Comparison of ENCODE assay signal across 21 mouse cellular contexts in the genomic region with DNA sequence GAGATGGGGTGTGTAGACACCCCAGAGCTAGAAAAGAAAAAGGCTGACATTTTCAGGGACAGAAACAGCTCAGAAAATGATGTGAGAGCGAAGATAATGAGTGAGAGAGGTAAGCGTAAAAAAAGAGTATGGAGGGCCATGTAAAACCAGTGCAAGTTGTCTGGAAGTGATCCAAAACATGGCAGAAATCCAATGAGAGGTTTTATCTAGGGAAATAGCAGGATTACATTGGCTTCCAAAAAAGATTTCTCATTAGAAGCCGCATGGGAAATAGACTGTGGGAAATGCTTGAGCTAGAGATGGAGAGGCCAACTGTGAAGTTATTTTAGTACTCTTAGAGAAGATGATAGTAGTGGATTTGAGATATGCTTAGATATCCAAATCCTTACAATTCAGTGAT. TPM values are rescaled to one million over a fixed set of nuclear protein-coding genes. Genes with fewer than 3 reads are reported as not detected.
A peak's percentile ranks its signal among the peaks of the same experiment; 100 is the strongest.
DNase-seq lines count a peak whose midpoint lies in the region; ATAC-seq and TF ChIP-seq lines count a peak whose summit lies in the region.
"Had no signal": no experiment of that assay in that cellular context is flagged by ENCODE, and none has a peak within 500 bp of the region (broad histone marks: within the 10 kb centered on the region; RNA-seq: fewer than 3 reads in every experiment).

No protein-coding gene starts in this region.

- no peak for TF ChIP-seq CTCF in heart, adult 2 months (IDR thresholded peaks at IDR 0.05)
- TF ChIP-seq CTCF in layer of hippocampus, adult 2 months (conservative IDR thresholded peaks at IDR 0.05) = no peak

- no peak overlapping the region for H3K9ac ChIP-seq in embryonic facial prominence, embryonic 14.5 days (ENCODE audit: low read depth, low read length)
- no peak overlapping the region for H3K9ac ChIP-seq in heart, adult 2 months (ENCODE audit: low read depth, low read length)
- H3K9ac ChIP-seq in heart, embryonic 12.5 days = no peak overlapping the region
- H3K9ac ChIP-seq: forebrain, postnatal 0 days; hindbrain, embryonic 12.5 days had no signal

- no peak overlapping the region for H3K27ac ChIP-seq in embryonic facial prominence, embryonic 14.5 days (replicated peaks; ENCODE audit: low read depth, low read length)
- no peak overlapping the region for H3K27ac ChIP-seq in embryonic facial prominence, embryonic 10.5 days (replicated peaks)
- H3K27ac ChIP-seq in heart, adult 2 months = peak overlapping the region; percentile 21
- no peak overlapping the region for H3K27ac ChIP-seq in heart, embryonic 12.5 days (ENCODE audit: poor library complexity, severe bottlenecking)
- peak overlapping the region; percentile 59; the same call in 1 of the 2 replicates for H3K27ac ChIP-seq in layer of hippocampus, adult 2 months
- H3K27ac ChIP-seq: hindbrain, embryonic 12.5 days had no signal

- no peaks in the 10 kb centered on the region for H3K27me3 ChIP-seq in embryonic facial prominence, embryonic 14.5 days (replicated peaks; ENCODE audit: control insufficient read depth, insufficient read depth, low read length)
- H3K27me3 ChIP-seq in embryonic facial prominence, embryonic 10.5 days (replicated peaks; ENCODE audit: low read depth, poor library complexity, severe bottlenecking) = no peaks in the 10 kb centered on the region
- no peaks in the 10 kb centered on the region for H3K27me3 ChIP-seq in heart, adult 2 months (ENCODE audit: control insufficient read depth, insufficient read depth, low read length)
- no peaks in the 10 kb centered on the region for H3K27me3 ChIP-seq in heart, embryonic 12.5 days (replicated peaks)
- H3K27me3 ChIP-seq: hindbrain, embryonic 12.5 days had no signal

- H3K4me2 ChIP-seq in embryonic facial prominence, embryonic 14.5 days (ENCODE audit: low read depth, low read length) = no peak overlapping the region
- no peak overlapping the region for H3K4me2 ChIP-seq in heart, embryonic 12.5 days
- H3K4me2 ChIP-seq: hindbrain, embryonic 12.5 days had no signal

- DNase-seq in embryonic facial prominence, embryonic 14.5 days (ENCODE audit: low spot score) = peak; percentile 2
- DNase-seq in embryonic facial prominence, embryonic 10.5 days (ENCODE audit: low spot score) = no peak
- no peak for DNase-seq in heart, adult 2 months
- DNase-seq in layer of hippocampus, adult 2 months (ENCODE audit: low spot score in 2 of 2) = no peak
- no peak for DNase-seq in layer of hippocampus, postnatal 25 days (ENCODE audit: extremely low spot score in 1 of 2, low spot score in 1 of 2)
- peak; percentile 25 to 36 for DNase-seq in heart, postnatal 10 days
- DNase-seq: adrenal gland, postnatal 14 days; B cell, adult 2 months; cerebellum, adult 2 months; forebrain, postnatal 0 days; gastrocnemius, adult 2 months; gastrocnemius, postnatal 25 days; kidney, adult 8-10 months had no signal

- no peak for TF ChIP-seq EP300 in heart, adult 2 months (IDR thresholded peaks at IDR 0.05; ENCODE audit: insufficient read depth, low read depth, low read length)

- H3K79me2 ChIP-seq in heart, adult 2 months (replicated peaks; ENCODE audit: control insufficient read depth, insufficient read depth, low read length) = no peaks in the 10 kb centered on the region; the same call in 1 of the 2 replicates

- no peak for ATAC-seq in embryonic facial prominence, embryonic 14.5 days (ENCODE audit: low read depth)
- ATAC-seq in heart, embryonic 12.5 days (ENCODE audit: insufficient number of reproducible peaks, low FRiP score) = no peak
- ATAC-seq in frontal cortex, adult (ENCODE audit: low TSS enrichment) = no peak
- ATAC-seq: CD4-positive, CD25-positive, alpha-beta regulatory T cell, adult 4 months; forebrain, postnatal 0 days; hindbrain, embryonic 16.5 days; inflammation-experienced regulatory T-cells, adult 6 months; intestine, postnatal 0 days had no signal

- H3K4me3 ChIP-seq in embryonic facial prominence, embryonic 14.5 days (ENCODE audit: low read depth, low read length) = no peak overlapping the region
- no peak overlapping the region for H3K4me3 ChIP-seq in embryonic facial prominence, embryonic 10.5 days
- H3K4me3 ChIP-seq in heart, adult 2 months = no peak overlapping the region
- H3K4me3 ChIP-seq in heart, embryonic 12.5 days = no peak overlapping the region
- no peak overlapping the region for H3K4me3 ChIP-seq in layer of hippocampus, adult 2 months
- H3K4me3 ChIP-seq: gastrocnemius, adult 2 months; hindbrain, embryonic 12.5 days had no signal

- peaks cover 7% of the 10 kb centered on the region for H3K4me1 ChIP-seq in embryonic facial prominence, embryonic 14.5 days (ENCODE audit: control insufficient read depth, insufficient read depth, low read length)
- H3K4me1 ChIP-seq in embryonic facial prominence, embryonic 10.5 days = peaks cover 14% of the 10 kb centered on the region
- H3K4me1 ChIP-seq in heart, adult 2 months (ENCODE audit: control insufficient read depth, insufficient read depth, low read length) = peaks cover 3% of the 10 kb centered on the region
- peaks cover 3% of the 10 kb centered on the region; the same call in 1 of the 2 replicates for H3K4me1 ChIP-seq in heart, embryonic 12.5 days (replicated peaks)

- no peaks in the 10 kb centered on the region for H3K9me3 ChIP-seq in embryonic facial prominence, embryonic 14.5 days (ENCODE audit: control insufficient read depth, low read length)
- H3K9me3 ChIP-seq in embryonic facial prominence, embryonic 10.5 days = 0 out of 2 replicates have a peak, but pooled peaks cover 3% of the 10 kb centered on the region
- no peaks in the 10 kb centered on the region; the same call in 1 of the 2 replicates for H3K9me3 ChIP-seq in heart, embryonic 12.5 days (replicated peaks)
- H3K9me3 ChIP-seq: G1E had no signal

- no peak for TF ChIP-seq POLR2A in heart, adult 2 months (IDR thresholded peaks at IDR 0.05; ENCODE audit: insufficient read depth, low read depth, low read length)

- 94% methylated on average over 3 of the region's 3 CpGs for WGBS in embryonic facial prominence, embryonic 14.5 days
- WGBS in embryonic facial prominence, embryonic 10.5 days = 93% methylated on average over 3 of the region's 3 CpGs
- 53% methylated on average over 3 of the region's 3 CpGs for WGBS in heart, adult 2 months
- 77% methylated on average over 3 of the region's 3 CpGs for WGBS in heart, embryonic 12.5 days

- intact Hi-C loops in heart, adult 2 months (cut with DNase I) = no loop called here
- intact Hi-C loops in heart, postnatal 10 days (cut with DNase I) = no loop called here

- H3K36me3 ChIP-seq in embryonic facial prominence, embryonic 14.5 days (ENCODE audit: control insufficient read depth, insufficient read depth, low read length) = peaks cover 30% of the 10 kb centered on the region
- peaks cover 23% of the 10 kb centered on the region for H3K36me3 ChIP-seq in embryonic facial prominence, embryonic 10.5 days (replicated peaks)
- H3K36me3 ChIP-seq in heart, adult 2 months (ENCODE audit: control insufficient read depth, insufficient read depth, low read length) = no peaks in the 10 kb centered on the region
- peaks cover 25% of the 10 kb centered on the region for H3K36me3 ChIP-seq in heart, embryonic 12.5 days

RNA-seq across cellular contexts. Expression of a gene that starts 4.9 kb away (rescaled TPM):
- polyA plus RNA-seq in embryonic facial prominence, embryonic 14.5 days (2014; fragmentation: Nextera tagmentation; extraction: Ambion mirVana) = 41.8 and 43.4 TPM in 2 replicates
- 64.1 and 68.1 TPM in 2 replicates for polyA plus RNA-seq in embryonic facial prominence, embryonic 10.5 days (2016; fragmentation: Nextera tagmentation; extraction: Ambion mirVana)
- total RNA-seq in heart, adult 2 months (2021) = 1 to 10 TPM; 6.0 to 6.5 TPM
- 9.7 and 11.3 TPM in 2 replicates for polyA plus RNA-seq in heart, adult 2 months (2012; rRNA removed)
- 24.6 and 27.0 TPM in 2 replicates for polyA plus RNA-seq in heart, embryonic 12.5 days (2016; fragmentation: Nextera tagmentation; extraction: Ambion mirVana)
- 10 to 100 TPM; 16.5 to 18.8 TPM for total RNA-seq in layer of hippocampus, adult 2 months (2021)
- total RNA-seq in layer of hippocampus, postnatal 25 days (2021) = 10 to 100 TPM; 18.2 to 19.9 TPM
- total RNA-seq in heart, postnatal 10 days (2021) = 10 to 100 TPM in 1 of 2 experiments, 1 to 10 TPM in 1; 7.7 to 11.7 TPM

RNA-seq across cellular contexts. Expression of a gene that starts 5.1 kb away (rescaled TPM):
- 18.1 and 19.3 TPM in 2 replicates for polyA plus RNA-seq in embryonic facial prominence, embryonic 14.5 days (2014; fragmentation: Nextera tagmentation; extraction: Ambion mirVana)
- 16.0 and 16.8 TPM in 2 replicates for polyA plus RNA-seq in embryonic facial prominence, embryonic 10.5 days (2016; fragmentation: Nextera tagmentation; extraction: Ambion mirVana)
- 1 to 10 TPM; 8.9 to 9.1 TPM for total RNA-seq in heart, adult 2 months (2021)
- 5.4 and 8.8 TPM in 2 replicates for polyA plus RNA-seq in heart, adult 2 months (2012; rRNA removed)
- 11.4 and 11.9 TPM in 2 replicates for polyA plus RNA-seq in heart, embryonic 12.5 days (2016; fragmentation: Nextera tagmentation; extraction: Ambion mirVana)
- 10 to 100 TPM; 27.9 to 28.4 TPM for total RNA-seq in layer of hippocampus, adult 2 months (2021)
- total RNA-seq in layer of hippocampus, postnatal 25 days (2021) = 10 to 100 TPM; 27.2 to 28.1 TPM
- total RNA-seq in heart, postnatal 10 days (2021) = 1 to 10 TPM; 5.9 to 7.6 TPM

RNA-seq across cellular contexts. Expression of a gene that starts 40.7 kb away (rescaled TPM):
- 61.2 and 67.6 TPM in 2 replicates for polyA plus RNA-seq in embryonic facial prominence, embryonic 14.5 days (2014; fragmentation: Nextera tagmentation; extraction: Ambion mirVana)
- 66.6 and 69.5 TPM in 2 replicates for polyA plus RNA-seq in embryonic facial prominence, embryonic 10.5 days (2016; fragmentation: Nextera tagmentation; extraction: Ambion mirVana)
- 10 to 100 TPM; 60.1 to 63.6 TPM for total RNA-seq in heart, adult 2 months (2021)
- polyA plus RNA-seq in heart, adult 2 months (2012; rRNA removed) = 21.9 and 44.6 TPM in 2 replicates
- polyA plus RNA-seq in heart, embryonic 12.5 days (2016; fragmentation: Nextera tagmentation; extraction: Ambion mirVana) = 82.7 and 86.0 TPM in 2 replicates
- total RNA-seq in layer of hippocampus, adult 2 months (2021) = 100 to 1,000 TPM; 541 to 558 TPM
- total RNA-seq in layer of hippocampus, postnatal 25 days (2021) = 100 to 1,000 TPM; 553 to 555 TPM
- 10 to 100 TPM; 94.1 to 94.8 TPM for total RNA-seq in heart, postnatal 10 days (2021)

Comparison
In these comparisons a context has a peak if more than half of its experiments do, and no peak if none do; other contexts are left out.
1. DNase-seq: peak in embryonic facial prominence, embryonic 14.5 days (single experiment) and heart, postnatal 10 days (2 of 2); none in embryonic facial prominence, embryonic 10.5 days (single experiment), heart, adult 2 months (0 of 2), layer of hippocampus, adult 2 months (0 of 2) and layer of hippocampus, postnatal 25 days (0 of 2).
2. H3K27ac ChIP-seq: peak in heart, adult 2 months (single experiment) and layer of hippocampus, adult 2 months (single experiment); none in embryonic facial prominence, embryonic 14.5 days (single experiment), embryonic facial prominence, embryonic 10.5 days (single experiment) and heart, embryonic 12.5 days (single experiment).
3. RNA of a gene that starts 40.7 kb away (total RNA-seq): 541 to 558 TPM in layer of hippocampus, adult 2 months and 553 to 555 TPM in layer of hippocampus, postnatal 25 days; 94.1 to 94.8 TPM in heart, postnatal 10 days and 60.1 to 63.6 TPM in heart, adult 2 months; every median in the first group is over 4 times any median in the second.